In genomic region chr7:49640709-49641305, GRCm38 (mm10) we compare ENCODE assay signal across 41 mouse cellular contexts. TPM values are rescaled to one million over a fixed set of nuclear protein-coding genes. Genes with fewer than 3 reads are reported as not detected.
DNase-seq lines count a peak whose midpoint lies in the region; ATAC-seq and TF ChIP-seq lines count a peak whose summit lies in the region.
"Had no signal": no experiment of that assay in that cellular context is flagged by ENCODE, and none has a peak within 500 bp of the region (broad histone marks: within the 10 kb centered on the region; RNA-seq: fewer than 3 reads in every experiment).

No protein-coding gene starts in this region.

- no peaks in the 10 kb centered on the region for H3K36me3 ChIP-seq in forebrain, embryonic 12.5 days (replicated peaks)
- H3K36me3 ChIP-seq in forebrain, postnatal 0 days (ENCODE audit: insufficient read depth), result no peaks in the 10 kb centered on the region
- H3K36me3 ChIP-seq in forebrain, embryonic 13.5 days (ENCODE audit: poor library complexity, severe bottlenecking), result no peaks in the 10 kb centered on the region
- no peaks in the 10 kb centered on the region for H3K36me3 ChIP-seq in midbrain, embryonic 11.5 days (ENCODE audit: control insufficient read depth, insufficient read depth, low read length)
- H3K36me3 ChIP-seq in midbrain, embryonic 16.5 days (ENCODE audit: control insufficient read depth, insufficient read depth, low read length), result no peaks in the 10 kb centered on the region
- H3K36me3 ChIP-seq: embryonic facial prominence, embryonic 10.5 days; embryonic facial prominence, embryonic 15.5 days; kidney, embryonic 15.5 days; limb, embryonic 12.5 days; lung, embryonic 15.5 days had no signal

- no peak for TF ChIP-seq CTCF in forebrain, postnatal 0 days (IDR thresholded peaks at IDR 0.05; ENCODE audit: low read depth)

- peaks cover 97% of the 10 kb centered on the region for H3K27me3 ChIP-seq in forebrain, embryonic 12.5 days
- H3K27me3 ChIP-seq in forebrain, postnatal 0 days (ENCODE audit: insufficient read depth, low read length), result peaks cover 64% of the 10 kb centered on the region
- H3K27me3 ChIP-seq in forebrain, embryonic 13.5 days, result peaks cover 96% of the 10 kb centered on the region
- peaks cover 44% of the 10 kb centered on the region for H3K27me3 ChIP-seq in midbrain, embryonic 11.5 days (ENCODE audit: control insufficient read depth, insufficient read depth, low read length)
- peaks cover 38% of the 10 kb centered on the region for H3K27me3 ChIP-seq in midbrain, embryonic 16.5 days (ENCODE audit: control insufficient read depth, insufficient read depth, low read depth, low read length)

- peak; percentile 55; the same call in 1 of the 2 replicates for ATAC-seq in forebrain, embryonic 12.5 days (ENCODE audit: low FRiP score)
- ATAC-seq in forebrain, postnatal 0 days, result no peak
- ATAC-seq in forebrain, embryonic 13.5 days, result peak; percentile 52
- ATAC-seq in midbrain, embryonic 11.5 days (ENCODE audit: low FRiP score), result peak; percentile 49
- 0 out of 2 replicates have a peak, but pooled peaks have one; percentile 50 for ATAC-seq in midbrain, embryonic 16.5 days
- ATAC-seq: hindbrain, embryonic 16.5 days; Patski had no signal

- no peak overlapping the region for H3K4me3 ChIP-seq in forebrain, embryonic 12.5 days (replicated peaks)
- no peak overlapping the region for H3K4me3 ChIP-seq in forebrain, postnatal 0 days (ENCODE audit: low read depth, low read length)
- no peak overlapping the region for H3K4me3 ChIP-seq in forebrain, embryonic 13.5 days
- no peak overlapping the region for H3K4me3 ChIP-seq in midbrain, embryonic 11.5 days (ENCODE audit: low read depth, low read length)
- no peak overlapping the region for H3K4me3 ChIP-seq in midbrain, embryonic 16.5 days (ENCODE audit: low read depth, low read length)
- H3K4me3 ChIP-seq: embryonic facial prominence, embryonic 10.5 days; embryonic facial prominence, embryonic 15.5 days; kidney, embryonic 15.5 days; limb, embryonic 12.5 days; lung, embryonic 15.5 days had no signal

- DNase-seq in forebrain, postnatal 0 days, result no peak
- no peak for DNase-seq in midbrain, embryonic 11.5 days (ENCODE audit: low spot score, missing footprints)
- DNase-seq in cerebellum, adult 9-11 months, result no peak
- no peak for DNase-seq in natural killer cell, adult 2 months (ENCODE audit: low spot score in 2 of 2)
- DNase-seq: adrenal gland, postnatal 10 days; cerebellum, adult 11 months; cerebellum, adult 9-10 months; gastrocnemius, postnatal 25 days; heart, adult 11 months; heart, postnatal 36 days; kidney, adult 18-20 months; kidney, postnatal 25 days; retina, postnatal 1 day; right cerebral cortex, postnatal 25 days; spleen, adult 18-20 months; thymus, postnatal 14 days had no signal

- no peak overlapping the region for H3K9ac ChIP-seq in forebrain, embryonic 12.5 days
- no peak overlapping the region for H3K9ac ChIP-seq in forebrain, postnatal 0 days
- no peak overlapping the region for H3K9ac ChIP-seq in forebrain, embryonic 13.5 days
- H3K9ac ChIP-seq in midbrain, embryonic 11.5 days (ENCODE audit: low read length), result no peak overlapping the region
- no peak overlapping the region for H3K9ac ChIP-seq in midbrain, embryonic 16.5 days (ENCODE audit: low read depth, low read length)
- H3K9ac ChIP-seq: embryonic facial prominence, embryonic 15.5 days; kidney, embryonic 15.5 days; limb, embryonic 12.5 days; lung, embryonic 15.5 days had no signal

- 0 out of 2 replicates have a peak overlapping the region, but pooled peaks have one; percentile 25 for H3K27ac ChIP-seq in forebrain, embryonic 12.5 days
- no peak overlapping the region for H3K27ac ChIP-seq in forebrain, postnatal 0 days (ENCODE audit: low read depth, low read length)
- no peak overlapping the region for H3K27ac ChIP-seq in forebrain, embryonic 13.5 days
- H3K27ac ChIP-seq in midbrain, embryonic 11.5 days (ENCODE audit: low read depth, low read length), result peak overlapping the region; percentile 55; the same call in 1 of the 2 replicates
- no peak overlapping the region for H3K27ac ChIP-seq in midbrain, embryonic 16.5 days (ENCODE audit: low read length)
- H3K27ac ChIP-seq: embryonic facial prominence, embryonic 10.5 days; embryonic facial prominence, embryonic 15.5 days; kidney, embryonic 15.5 days; limb, embryonic 12.5 days; lung, embryonic 15.5 days had no signal

- H3K4me1 ChIP-seq in forebrain, embryonic 12.5 days, result peaks cover 61% of the 10 kb centered on the region
- no peaks in the 10 kb centered on the region for H3K4me1 ChIP-seq in forebrain, postnatal 0 days (ENCODE audit: insufficient read depth)
- peaks cover 30% of the 10 kb centered on the region for H3K4me1 ChIP-seq in forebrain, embryonic 13.5 days
- peaks cover 39% of the 10 kb centered on the region for H3K4me1 ChIP-seq in midbrain, embryonic 11.5 days (ENCODE audit: control insufficient read depth, insufficient read depth, low read length)
- H3K4me1 ChIP-seq in midbrain, embryonic 16.5 days (ENCODE audit: control insufficient read depth, insufficient read depth, low read length), result no peaks in the 10 kb centered on the region

- H3K9me3 ChIP-seq in forebrain, embryonic 12.5 days, result no peaks in the 10 kb centered on the region
- H3K9me3 ChIP-seq in forebrain, postnatal 0 days (ENCODE audit: low read length), result 0 out of 2 replicates have a peak, but pooled peaks cover 3% of the 10 kb centered on the region
- no peaks in the 10 kb centered on the region for H3K9me3 ChIP-seq in forebrain, embryonic 13.5 days (replicated peaks)
- no peaks in the 10 kb centered on the region; the same call in 1 of the 2 replicates for H3K9me3 ChIP-seq in midbrain, embryonic 11.5 days (ENCODE audit: control insufficient read depth, low read length)
- no peaks in the 10 kb centered on the region for H3K9me3 ChIP-seq in midbrain, embryonic 16.5 days (replicated peaks; ENCODE audit: control insufficient read depth, low read length, poor library complexity, severe bottlenecking)
- H3K9me3 ChIP-seq: embryonic facial prominence, embryonic 15.5 days; lung, embryonic 15.5 days had no signal

- H3K4me2 ChIP-seq in forebrain, embryonic 12.5 days, result no peak overlapping the region
- no peak overlapping the region for H3K4me2 ChIP-seq in forebrain, postnatal 0 days (ENCODE audit: low read depth)
- no peak overlapping the region for H3K4me2 ChIP-seq in forebrain, embryonic 13.5 days
- no peak overlapping the region for H3K4me2 ChIP-seq in midbrain, embryonic 11.5 days
- no peak overlapping the region for H3K4me2 ChIP-seq in midbrain, embryonic 16.5 days (ENCODE audit: low read length)
- H3K4me2 ChIP-seq: embryonic facial prominence, embryonic 15.5 days; heart, embryonic 11.5 days; kidney, embryonic 15.5 days; limb, embryonic 12.5 days; liver, embryonic 11.5 days; lung, embryonic 15.5 days had no signal

- 2% methylated on average over 3 of the region's 3 CpGs for WGBS in forebrain, embryonic 12.5 days
- 13% methylated on average over 3 of the region's 3 CpGs for WGBS in forebrain, postnatal 0 days
- 2% methylated on average over 3 of the region's 3 CpGs for WGBS in forebrain, embryonic 13.5 days
- 7% methylated on average over 3 of the region's 3 CpGs for WGBS in midbrain, embryonic 11.5 days
- 10% methylated on average over 3 of the region's 3 CpGs for WGBS in midbrain, embryonic 16.5 days

RNA-seq across cellular contexts. Expression of gene Dbx1, which starts 4.2 kb away (rescaled TPM):
- polyA plus RNA-seq in forebrain, embryonic 12.5 days (2016; fragmentation: Nextera tagmentation; extraction: Ambion mirVana), result 28.6 and 35.3 TPM in 2 replicates
- total RNA-seq in forebrain, postnatal 0 days (2014; rRNA removed), result 0.08 and 0.33 TPM in 2 replicates
- polyA plus RNA-seq in forebrain, postnatal 0 days (2015; fragmentation: Nextera tagmentation; extraction: Ambion mirVana), result 0.15 and 0.61 TPM in 2 replicates
- polyA plus RNA-seq in forebrain, embryonic 13.5 days (2015; fragmentation: Nextera tagmentation; extraction: Ambion mirVana), result 7.5 and 10.9 TPM in 2 replicates
- polyA plus RNA-seq in midbrain, embryonic 11.5 days (2014; fragmentation: Nextera tagmentation; extraction: Ambion mirVana), result 168 and 182 TPM in 2 replicates
- 13.4 and 18.5 TPM in 2 replicates for polyA plus RNA-seq in midbrain, embryonic 16.5 days (2015; fragmentation: Nextera tagmentation; extraction: Ambion mirVana)
- total RNA-seq: adrenal gland, postnatal 10 days; common myeloid progenitor, adult 5-6 weeks; gastrocnemius, adult 18-20 months; gastrocnemius, postnatal 25 days; heart, postnatal 36 days; layer of hippocampus, adult 18-20 months; layer of hippocampus, postnatal 10 days; left cerebral cortex, adult 18-20 months; left cerebral cortex, postnatal 14 days; megakaryocyte progenitor cell, adult 5-6 weeks; MEL had no signal
- polyA plus RNA-seq: frontal cortex, adult 2 months; heart, embryonic 11.5 days; heart, embryonic 16.5 days; intestine, embryonic 14.5 days; liver, embryonic 11.5 days; liver, embryonic 16.5 days; lung, embryonic 15.5 days; Patski; urinary bladder, adult 2 months had no signal

Comparison
In these comparisons a context has a peak if more than half of its experiments do, and no peak if none do; other contexts are left out.
1. H3K27ac ChIP-seq: peak in forebrain, embryonic 12.5 days (single experiment) and midbrain, embryonic 11.5 days (single experiment); none in forebrain, postnatal 0 days (single experiment), forebrain, embryonic 13.5 days (single experiment) and midbrain, embryonic 16.5 days (single experiment).